Mouse (Mus musculus) ovary, postnatal 10 days (tissue): ENCODE measurements around the gene Kcnn1.
"Not testable (repeated sequence)": the region's sequence is repeated elsewhere in the genome, so short reads cannot be mapped to it uniquely, and the experiment has no call there.

Source experiments
- DNase-seq: peaks from one replicate; pipeline ENCODE4 v3.0.0; 2022; ENCODE audit warnings: low spot score

The Kcnn1 gene

DNA sequence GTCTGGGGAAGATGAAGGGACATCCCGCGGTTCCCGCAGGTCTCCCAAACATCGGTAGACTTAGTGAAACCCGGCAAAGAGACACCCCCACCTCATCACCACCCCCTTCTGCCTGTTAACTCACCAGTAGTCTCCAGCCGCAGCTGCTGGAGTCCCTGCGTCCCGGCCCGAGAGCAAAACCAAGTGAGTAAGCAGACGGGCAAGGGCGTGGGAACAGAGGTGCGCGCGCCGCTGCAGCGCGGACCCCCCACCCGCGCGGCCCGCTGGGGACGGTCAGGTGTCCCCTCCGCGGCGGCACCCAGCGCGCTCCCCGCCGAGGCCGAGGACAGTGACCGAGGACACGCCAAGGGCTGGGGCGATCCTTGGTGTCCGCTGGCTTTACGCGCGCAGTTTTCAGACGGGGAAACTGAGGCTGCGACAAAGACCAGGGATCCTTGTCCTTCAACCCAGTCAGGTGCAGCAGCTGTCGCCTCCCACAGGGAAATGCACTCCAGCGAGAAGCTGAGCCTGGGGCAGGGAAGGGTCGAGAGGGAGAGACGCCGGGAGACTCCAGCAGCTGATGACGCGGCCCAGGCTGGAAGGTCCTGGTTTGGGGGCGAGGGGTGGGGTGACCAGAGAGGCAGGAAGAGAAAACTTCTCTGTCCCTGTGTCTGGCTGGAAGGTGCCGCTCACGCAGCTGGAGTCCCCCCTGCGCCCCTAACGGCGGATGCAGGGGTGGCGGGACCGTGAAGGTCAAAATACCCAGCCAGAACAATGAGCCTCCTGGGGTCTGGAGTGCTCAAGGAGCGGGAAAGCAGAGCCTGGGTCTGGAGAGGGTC is at the start of gene Kcnn1:
Gene Kcnn1, minus strand, starts transcription at position 435 of the 818 bp plus-strand sequence.
- no peak for DNase-seq

GRCm38 (mm10) chr8:70911596-70911995 is 48.5 kb upstream of the Kcnn1 start:
- no peak for DNase-seq

DNA sequence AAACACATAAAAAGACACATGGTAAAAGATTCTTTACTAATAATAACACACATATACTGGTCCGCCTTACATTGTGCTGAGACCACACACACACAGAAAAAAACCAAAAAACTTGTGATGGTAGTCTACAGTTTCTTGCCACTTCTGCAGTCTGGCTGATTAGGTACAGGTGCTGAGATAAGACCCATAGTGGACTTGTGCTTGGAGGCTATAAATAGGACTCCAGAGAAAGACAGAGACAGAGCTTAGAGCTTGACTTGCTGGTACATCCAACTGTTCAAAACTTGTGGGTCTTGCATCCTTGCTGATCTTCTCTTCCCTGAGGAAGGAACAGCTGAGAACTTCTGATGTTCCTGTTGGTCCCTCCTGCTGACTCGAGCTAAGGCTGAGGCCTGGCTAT is 44.5 kb upstream of the Kcnn1 start:
- no peak for DNase-seq

DNA sequence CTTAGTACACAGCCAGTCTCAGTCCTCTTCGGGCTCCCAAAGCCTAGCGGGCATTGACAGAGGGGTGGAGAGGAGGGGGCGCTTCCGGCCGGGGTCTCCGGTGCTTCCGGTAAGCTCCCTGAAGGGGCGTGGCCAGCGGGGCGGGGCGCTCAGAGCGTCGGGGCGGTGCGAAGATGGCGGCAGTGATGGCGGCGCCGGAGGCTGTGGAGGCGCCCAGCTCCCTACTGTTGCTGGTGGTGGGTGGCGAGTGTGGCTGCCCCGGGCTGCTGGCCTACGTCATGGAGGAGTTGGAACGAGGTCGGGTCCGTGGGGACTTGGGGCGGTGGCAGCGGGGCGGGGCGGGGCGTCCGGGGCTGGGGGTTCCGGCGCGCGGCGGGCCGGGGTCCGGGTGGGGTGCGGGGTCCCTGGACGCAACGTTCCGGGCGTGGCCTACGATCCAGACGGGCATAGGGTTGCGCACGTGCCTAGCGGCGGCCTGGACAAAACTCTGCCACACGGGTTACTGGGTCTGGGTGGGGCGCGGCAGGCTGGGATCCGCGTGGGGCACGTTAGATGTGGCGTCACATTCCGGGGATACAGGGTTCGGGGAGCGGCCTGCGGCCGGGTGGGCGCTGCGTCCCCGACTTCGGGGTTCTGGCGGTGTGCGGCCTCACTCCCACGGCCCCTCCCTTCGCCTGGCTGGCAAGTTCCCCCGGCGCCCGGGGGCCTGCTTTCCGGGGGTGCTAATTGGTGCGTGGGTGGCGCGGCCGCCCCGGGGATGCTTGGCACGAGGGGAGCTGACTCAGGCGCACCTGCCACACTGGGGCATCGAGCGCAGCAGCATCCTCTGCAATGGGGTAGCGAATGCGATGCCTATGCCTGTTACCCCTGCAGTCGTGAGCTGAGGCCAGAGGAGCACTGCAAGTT is 43.0 kb upstream of the Kcnn1 start, which contains the start of gene Map1s:
Gene Map1s, plus strand, starts transcription at position 102 of the 906 bp plus-strand sequence.
- peak; percentile 49 for DNase-seq

- DNase-seq, result no peak
Observed at GRCm38 (mm10) chr8:70905463-70905830, 42.4 kb upstream of the Kcnn1 start.

GRCm38 (mm10) chr8:70904532-70904931 is 41.5 kb upstream of the Kcnn1 start:
- DNase-seq, result no peak

DNA sequence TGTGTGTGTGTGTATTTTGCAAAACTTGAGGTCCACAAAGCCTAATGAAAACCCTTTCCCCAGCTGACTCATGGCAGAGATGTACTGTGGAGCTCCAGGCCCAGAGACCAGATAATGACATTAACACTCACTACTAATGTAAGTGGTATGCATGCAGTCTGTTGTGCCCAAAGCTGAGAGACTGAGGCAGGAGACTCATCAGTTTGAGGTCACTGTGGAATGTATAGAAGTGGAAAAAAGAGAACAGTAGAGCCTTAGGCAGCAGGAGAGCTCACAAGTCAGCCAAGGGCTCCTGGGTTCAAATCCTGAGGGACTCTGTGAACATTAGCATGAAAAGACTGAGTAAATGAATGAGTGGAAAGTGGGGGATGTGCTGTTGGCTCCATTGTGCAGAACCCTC is 40.5 kb upstream of the Kcnn1 start:
- no peak for DNase-seq

- DNase-seq, result no peak
Observed at GRCm38 (mm10) chr8:70903112-70903511, 40.1 kb upstream of the Kcnn1 start.

GRCm38 (mm10) chr8:70902211-70902610 is 39.2 kb upstream of the Kcnn1 start:
- no peak for DNase-seq

DNA sequence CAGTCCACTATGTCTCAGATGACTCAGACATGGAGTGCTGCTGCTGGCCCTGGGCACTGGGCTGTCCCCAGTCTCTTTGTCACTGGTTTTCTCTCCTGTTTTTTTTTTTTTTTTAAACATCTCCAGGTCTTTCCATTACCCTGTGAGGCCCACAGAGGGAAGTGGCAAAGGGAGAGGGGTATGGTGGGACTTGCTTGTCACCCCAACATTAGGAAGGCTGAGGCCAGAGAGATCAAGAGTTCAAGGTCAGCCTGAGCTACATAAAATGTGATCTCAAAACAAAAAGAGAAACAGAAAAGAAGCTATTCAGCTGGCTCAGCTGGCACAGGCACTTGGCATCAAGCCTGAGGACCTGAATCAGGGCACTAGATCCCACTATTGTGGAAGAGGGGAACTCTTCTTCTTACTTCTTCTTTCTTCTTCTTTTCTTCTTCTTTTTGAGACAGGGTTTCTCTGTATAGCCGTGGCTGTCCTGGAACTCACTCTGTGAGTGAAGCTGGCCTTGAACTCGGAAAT is 37.9 kb upstream of the Kcnn1 start:
- DNase-seq, result no peak

- DNase-seq, result no peak
Observed at GRCm38 (mm10) chr8:70899226-70899625, 36.2 kb upstream of the Kcnn1 start.

DNA sequence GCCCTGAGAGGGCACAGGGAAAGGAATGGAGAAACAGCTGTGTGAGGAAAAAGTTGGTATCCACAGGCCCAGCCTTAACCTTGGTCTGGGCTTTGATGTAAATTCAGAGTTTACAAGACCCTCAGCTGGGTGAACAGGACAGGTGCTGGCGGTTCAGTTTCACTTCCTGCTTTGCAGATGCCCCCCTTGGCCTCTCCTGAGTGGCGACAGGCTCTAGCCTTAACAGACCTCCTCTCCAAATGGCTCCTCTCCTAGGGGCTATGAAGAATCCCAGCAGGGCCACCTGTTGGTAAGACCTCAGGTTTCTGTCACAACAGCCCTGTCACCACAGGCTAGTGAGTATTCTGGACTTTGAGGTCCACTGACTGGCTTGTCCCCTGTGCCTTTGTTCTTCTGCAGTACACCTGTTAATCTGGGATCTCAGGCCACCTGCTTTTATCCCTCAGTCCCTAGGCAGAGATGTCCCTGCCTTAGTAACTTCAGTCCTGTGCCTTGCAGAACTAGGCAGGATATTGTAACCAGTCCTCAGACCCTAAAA is 35.7 kb upstream of the Kcnn1 start:
- no peak for DNase-seq

- peak; percentile 81 for DNase-seq
Observed at GRCm38 (mm10) chr8:70897681-70898413, 34.8 kb upstream of the Kcnn1 start.

GRCm38 (mm10) chr8:70897021-70897680 is 34.1 kb upstream of the Kcnn1 start, which contains the start of gene Rpl18a:
Rpl18a (minus strand) TSS chr8:70897412.
- peak; percentile 84 for DNase-seq

DNA sequence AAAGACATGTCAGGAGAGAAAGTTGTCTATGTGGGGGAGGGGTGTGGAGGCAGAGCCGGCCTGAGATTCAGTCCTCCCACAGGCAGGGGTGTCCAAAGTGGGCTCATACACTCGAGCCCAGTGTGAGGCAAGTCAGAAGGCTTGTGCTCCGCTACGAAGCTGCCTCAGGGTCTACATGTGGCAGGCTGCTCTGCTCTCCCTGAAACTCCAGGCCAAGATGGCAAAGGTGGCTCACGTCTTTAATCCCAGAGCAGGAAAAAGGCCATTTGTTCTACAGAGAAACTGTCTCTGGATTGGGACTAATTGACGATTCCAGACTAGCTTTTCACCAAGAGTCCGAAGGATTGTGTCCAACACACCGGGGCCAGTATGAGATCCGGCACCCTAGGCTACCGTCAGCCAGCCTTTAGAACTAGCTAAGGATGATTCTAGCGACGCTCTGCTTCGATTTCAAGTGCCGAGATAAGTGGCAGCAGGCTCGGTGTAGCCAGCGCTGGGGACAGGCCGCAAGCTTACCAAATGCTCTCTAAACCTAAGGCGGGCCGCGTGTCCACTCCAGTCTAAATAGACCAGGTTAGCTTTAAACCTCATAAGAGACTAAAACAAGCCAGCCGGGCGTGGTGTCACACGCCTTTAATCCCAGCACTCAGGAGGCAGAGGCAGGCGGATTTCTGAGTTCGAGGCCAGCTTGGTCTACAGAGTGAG is 33.4 kb upstream of the Kcnn1 start:
- no peak for DNase-seq

DNA sequence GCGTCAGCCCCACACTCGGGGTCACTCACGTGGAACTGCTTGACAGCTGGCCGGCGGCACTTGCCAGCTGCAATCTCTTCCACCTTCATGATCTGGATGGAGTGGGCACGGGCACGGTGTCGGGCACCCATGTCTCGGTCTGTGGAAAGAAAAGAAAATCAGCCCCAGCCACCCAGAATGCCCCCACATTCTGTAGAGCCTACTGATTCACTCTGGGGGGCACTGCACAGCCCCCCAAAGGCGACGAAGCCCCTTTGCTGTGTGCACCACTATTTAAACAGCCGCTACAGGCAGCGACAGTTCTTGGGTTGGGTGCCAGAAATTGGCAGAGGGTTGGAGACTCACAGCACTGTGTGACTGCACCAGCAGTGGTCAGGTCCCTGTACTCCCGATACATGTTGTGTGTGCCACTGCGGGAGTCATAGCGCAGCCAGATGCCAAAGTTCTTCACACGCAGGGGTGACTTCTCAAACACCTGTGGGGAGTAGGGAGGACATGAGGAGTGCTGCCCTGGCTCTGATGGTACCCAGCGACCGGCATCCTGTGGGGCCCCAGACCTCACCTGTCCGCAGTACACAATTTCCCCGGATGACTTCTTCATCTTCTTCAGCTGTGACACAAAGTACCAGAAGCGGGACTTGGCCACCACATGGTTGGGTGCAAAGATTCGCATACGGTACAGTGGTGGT is 32.7 kb upstream of the Kcnn1 start:
- DNase-seq, result not testable (repeated sequence)

DNA sequence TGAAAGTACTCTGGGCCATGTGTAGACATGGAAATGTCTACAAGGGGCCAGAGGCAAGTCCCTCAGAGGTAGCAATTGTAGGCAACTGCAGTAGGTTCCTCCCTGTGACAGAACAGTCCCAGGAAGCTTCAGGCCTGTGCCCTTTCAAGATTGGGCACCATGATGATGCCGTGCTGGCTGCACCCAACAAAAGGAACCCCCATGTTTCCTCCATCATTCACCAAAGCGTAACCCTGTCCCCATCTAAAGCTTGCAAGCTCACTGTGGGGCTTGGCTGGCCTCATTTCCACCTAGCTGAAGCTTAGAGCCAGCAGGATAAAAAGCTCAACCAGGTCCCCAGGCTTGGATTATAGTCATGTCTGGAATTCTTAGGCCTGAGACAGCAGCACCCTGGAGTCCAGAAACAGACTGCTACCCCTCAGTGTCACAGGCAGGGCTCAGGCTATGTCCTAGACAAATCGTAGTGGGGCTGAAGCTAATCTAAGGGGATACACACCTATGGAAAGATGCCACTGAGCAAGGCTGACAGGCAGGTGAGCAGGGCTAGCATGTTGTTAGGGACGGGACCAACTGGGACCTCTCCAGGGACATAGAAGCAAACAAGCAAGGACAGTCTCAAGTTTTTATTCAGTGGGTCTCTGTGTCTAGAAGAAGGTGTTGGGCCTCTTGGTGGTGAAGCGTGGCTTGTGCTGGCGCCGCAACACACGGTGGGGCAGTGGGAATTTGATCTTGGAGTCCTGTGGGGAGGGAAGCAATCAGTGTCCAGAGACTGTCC is 31.9 kb upstream of the Kcnn1 start:
- DNase-seq, result no peak

GRCm38 (mm10) chr8:70894385-70894720 is 31.3 kb upstream of the Kcnn1 start:
- no peak for DNase-seq
